Mouse (Mus musculus) cerebellum, postnatal 4 days (tissue): ENCODE data around the gene Tmem33.

Source experiments
- DNase-seq, 2 experiments: peaks; one replicate each; pipeline ENCODE4 v3.0.0; 2022; ENCODE audit warnings: low spot score in 2 of 2, mixed read lengths in 1 of 2

Tmem33 gene

DNA sequence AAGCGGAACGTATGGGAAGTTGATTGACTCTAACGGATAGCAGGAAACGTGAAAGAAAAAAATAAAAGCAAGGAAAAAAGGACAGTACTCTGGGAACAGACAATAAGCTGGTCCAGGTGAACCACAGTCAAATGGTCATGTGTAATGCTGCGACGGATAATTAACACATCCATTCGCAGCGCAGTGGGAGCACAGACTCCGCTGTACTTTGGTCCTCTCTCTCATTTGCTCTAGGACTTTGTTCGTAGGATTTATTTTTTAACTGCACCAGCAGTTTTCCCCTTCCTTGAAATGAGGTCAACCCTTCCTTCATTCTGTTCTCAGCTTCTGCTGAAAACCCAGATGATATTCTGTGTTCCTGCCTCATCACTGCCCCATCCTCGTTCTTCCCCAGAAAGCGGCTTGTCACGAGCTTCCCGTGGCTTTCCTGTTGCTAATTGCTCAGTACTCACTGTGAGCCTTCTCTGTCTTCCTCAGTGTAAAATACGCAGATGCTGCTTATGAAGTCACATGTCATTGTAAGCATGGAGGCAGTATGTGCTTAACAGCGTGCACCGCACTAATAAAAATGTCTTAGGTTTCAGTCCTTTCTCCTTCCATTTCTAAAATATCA, 61.4 kb downstream of the Tmem33 start:
- no peak for DNase-seq

DNA sequence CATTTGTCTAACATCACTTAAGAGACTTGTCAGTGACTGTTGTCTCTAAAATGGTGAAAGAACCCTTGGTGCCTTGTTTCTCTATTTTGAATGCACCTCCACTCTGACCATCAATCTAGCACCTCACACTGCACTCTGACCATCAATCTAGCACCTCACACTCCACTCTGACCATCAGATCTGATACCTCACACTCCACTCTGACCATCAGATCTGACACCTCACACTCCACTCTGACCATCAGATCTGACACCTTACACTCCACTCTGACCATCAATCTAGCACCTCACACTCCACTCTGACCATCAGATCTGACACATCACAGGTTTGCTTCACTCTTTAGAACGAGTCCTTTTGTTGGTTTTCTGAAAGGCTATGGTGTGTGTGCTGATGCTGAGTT, 63.7 kb downstream of the Tmem33 start:
- no peak for DNase-seq

DNA sequence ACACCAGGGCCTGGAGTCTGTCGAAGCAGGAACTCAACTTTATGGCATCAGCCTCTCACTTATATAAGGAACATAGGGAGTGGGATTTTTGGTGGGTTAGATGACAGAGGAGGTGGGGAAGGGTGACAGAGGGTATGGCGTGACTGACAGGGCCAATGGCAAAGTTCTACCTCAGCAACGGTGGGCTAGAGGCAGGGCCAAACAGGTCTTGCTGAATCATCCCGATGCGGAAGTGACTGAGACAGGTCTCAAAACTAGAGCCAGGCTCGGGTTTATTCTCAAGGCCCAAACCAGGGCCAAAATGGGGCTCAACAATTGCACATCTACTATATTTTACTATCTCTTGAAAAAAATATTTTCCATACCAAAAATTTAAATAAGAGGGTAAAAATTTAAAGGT, 80.4 kb downstream of the Tmem33 start:
- DNase-seq, result no peak
